Mouse (Mus musculus) heart, adult 2 months (tissue): ENCODE data around the gene Aadac.

Experiments used
- CTCF ChIP-seq: fragments of 200-600 bp; IDR thresholded peaks from 2 replicates; pipeline ENCODE4 v1.8.1; 2022; ENCODE audit warnings: antibody characterized with exemption, mild to moderate bottlenecking, moderate library complexity
- POLR2A ChIP-seq: fragments of 200-500 bp; IDR thresholded peaks from 2 replicates; pipeline ENCODE4 v1.6.1; 2011; ENCODE audit warnings: mild to moderate bottlenecking, low read depth, low read length, control low read depth; ENCODE audit not compliant: insufficient read depth

DNA sequence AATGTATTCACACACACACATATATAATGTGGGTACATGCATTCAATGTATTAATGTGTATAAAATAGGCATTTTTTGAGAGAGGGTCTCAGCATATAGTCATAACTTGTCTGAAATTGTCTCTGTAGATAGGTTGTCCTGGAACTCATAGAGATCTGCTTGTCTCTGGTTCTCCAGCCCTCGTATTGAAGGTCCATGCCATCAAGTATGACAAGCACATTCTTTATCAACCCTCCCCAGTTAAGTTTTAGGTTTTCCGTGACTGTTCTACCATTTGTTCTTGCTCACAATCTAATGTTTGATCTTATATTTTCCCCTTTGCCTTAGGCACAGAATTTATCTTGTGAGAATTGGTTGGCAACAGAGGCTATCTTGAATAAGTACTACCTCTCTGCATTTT lies 60.2 kb downstream of the Aadac start:
- no peak for TF ChIP-seq CTCF
- no peak for TF ChIP-seq POLR2A
